Mouse (Mus musculus) limb, embryonic 15.5 days (tissue): ENCODE measurements around the gene Tbc1d10b. TPM values are rescaled to one million over a fixed set of nuclear protein-coding genes. Genes with fewer than 3 reads are reported as not detected.
A peak's percentile ranks its signal among the peaks of the same experiment; 100 is the strongest.

ENCODE experiments used
- ATAC-seq: fragments of 200-750 bp; cut with Nextera tagmentation; 2 replicates; pipeline ENCODE4 v1.8.0; 2017; ENCODE audit warnings: low read depth, moderate TSS enrichment; ENCODE audit not compliant: insufficient number of reproducible peaks, low FRiP score, low TSS enrichment
- H3K27ac ChIP-seq: fragments of 300-500 bp; sonication (generic); 2 replicates; pipeline ENCODE4 v1.5.1; 2015; ENCODE audit warnings: moderate library complexity, mild to moderate bottlenecking, inconsistent platforms
- H3K27me3 ChIP-seq: fragments of 300-500 bp; sonication (generic); 2 replicates; pipeline ENCODE4 v1.6.1; 2015; ENCODE audit warnings: inconsistent platforms
- H3K36me3 ChIP-seq: fragments of 300-500 bp; sonication (generic); 2 replicates; pipeline ENCODE4 v1.6.1; 2015; ENCODE audit warnings: inconsistent platforms
- H3K4me1 ChIP-seq: fragments of 300-500 bp; sonication (generic); 2 replicates; pipeline ENCODE4 v1.6.1; 2015; ENCODE audit warnings: inconsistent platforms
- H3K4me2 ChIP-seq: fragments of 300-500 bp; sonication (generic); 2 replicates; pipeline ENCODE4 v1.6.1; 2015; ENCODE audit warnings: mild to moderate bottlenecking, inconsistent platforms
- H3K4me3 ChIP-seq: fragments of 300-500 bp; sonication (generic); 2 replicates; pipeline ENCODE4 v1.5.1; 2015; ENCODE audit warnings: mild to moderate bottlenecking, inconsistent platforms
- H3K9ac ChIP-seq: fragments of 300-500 bp; sonication (generic); 2 replicates; pipeline ENCODE4 v1.6.1; 2015; ENCODE audit warnings: inconsistent platforms
- H3K9me3 ChIP-seq: fragments of 300-500 bp; sonication (generic); 2 replicates; pipeline ENCODE4 v1.6.1; 2016; ENCODE audit warnings: inconsistent platforms
- WGBS: fragments of 180-500 bp; shearing (Covaris S2); methylation state at CpG from one replicate; pipeline ENCODE4 v1.1.7; 2015; 5-methylcytosine and 5-hydroxymethylcytosine counted together
- polyA plus RNA-seq: library from polyadenylated mRNA; unstranded; fragments of >200 nt; fragmentation: Nextera tagmentation; extraction: Ambion mirVana; gene quantifications from 2 replicates; pipeline ENCODE4 v1.2.1, GENCODE M21; 2015

Tbc1d10b gene
- polyA plus RNA-seq, 1 experiment from 2014 or later = 25.5 TPM

DNA sequence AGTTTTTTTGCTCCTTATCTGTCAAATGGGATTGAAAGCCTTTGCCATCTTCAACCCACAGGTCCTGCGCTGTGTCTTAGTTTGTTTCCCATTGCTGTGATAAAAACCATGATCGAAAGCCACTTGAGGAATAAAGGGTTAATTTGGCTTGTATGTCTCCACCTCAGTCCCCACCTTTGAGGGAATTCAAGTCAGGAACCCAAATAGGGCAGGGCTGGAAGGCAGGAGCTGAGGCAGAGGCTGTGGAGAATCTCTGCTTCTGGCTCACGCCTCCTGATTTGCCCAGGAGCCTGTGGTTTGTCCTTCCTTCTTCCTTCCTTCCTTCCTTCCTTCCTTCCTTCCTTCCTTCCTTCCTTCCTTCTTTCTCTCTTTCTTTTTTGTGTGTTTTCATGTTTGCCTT, 14.8 kb upstream of the Tbc1d10b start:
- ATAC-seq = no peak

GRCm38 (mm10) chr7:127220440-127220839, 12.2 kb upstream of the Tbc1d10b start:
- no peak for ATAC-seq
- Histone ChIP-seq H3K36me3 (no peaks in the 10 kb centered on the region), H3K4me3 (no peak overlapping the region), H3K27ac (no peak overlapping the region), H3K27me3 (no peaks in the 10 kb centered on the region), H3K4me1 (peaks cover 2% of the 10 kb centered on the region), H3K4me2 (no peak overlapping the region), H3K9me3 (no peaks in the 10 kb centered on the region), H3K9ac (no peak overlapping the region)
- 69% methylated on average over 6 of the region's 6 CpGs for WGBS

More for the DNA sequence above, 14.8 kb upstream of the Tbc1d10b start:
- no peak overlapping the region for H3K27ac ChIP-seq
- H3K36me3 ChIP-seq = no peaks in the 10 kb centered on the region
- 93% methylated on average over 3 of the region's 3 CpGs for WGBS
- H3K27me3 ChIP-seq = no peaks in the 10 kb centered on the region
- H3K4me1 ChIP-seq = no peaks in the 10 kb centered on the region
- no peak overlapping the region for H3K4me3 ChIP-seq
- no peak overlapping the region for H3K9ac ChIP-seq
- H3K9me3 ChIP-seq = no peaks in the 10 kb centered on the region
- no peak overlapping the region for H3K4me2 ChIP-seq

DNA sequence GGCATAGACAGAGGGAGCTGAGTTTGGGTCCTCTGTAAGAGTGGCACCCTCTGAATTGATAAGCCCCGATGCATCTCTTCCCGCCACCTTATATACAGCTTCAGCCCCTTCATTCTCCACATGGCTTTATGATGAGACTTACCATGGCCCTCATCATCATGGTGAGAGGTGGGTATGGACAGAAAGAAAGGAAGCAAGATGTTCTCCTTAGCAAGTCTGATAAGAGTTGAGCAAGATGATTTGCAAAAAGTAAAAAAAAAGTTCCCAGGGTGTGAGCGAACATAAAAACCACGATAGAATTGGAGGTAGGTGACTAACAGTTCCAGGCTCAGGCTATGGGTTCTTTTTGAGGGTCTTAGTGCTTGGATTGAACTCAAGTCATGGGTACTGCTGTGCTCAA, 10.4 kb upstream of the Tbc1d10b start:
- peaks cover 19% of the 10 kb centered on the region for H3K4me1 ChIP-seq
- no peak overlapping the region for H3K4me2 ChIP-seq
- H3K27me3 ChIP-seq = no peaks in the 10 kb centered on the region
- H3K9me3 ChIP-seq = no peaks in the 10 kb centered on the region
- no peak overlapping the region for H3K27ac ChIP-seq
- no peaks in the 10 kb centered on the region for H3K36me3 ChIP-seq
- ATAC-seq = no peak
- no peak overlapping the region for H3K9ac ChIP-seq
- WGBS = 81% methylated on average over 4 of the region's 4 CpGs
- no peak overlapping the region for H3K4me3 ChIP-seq

DNA sequence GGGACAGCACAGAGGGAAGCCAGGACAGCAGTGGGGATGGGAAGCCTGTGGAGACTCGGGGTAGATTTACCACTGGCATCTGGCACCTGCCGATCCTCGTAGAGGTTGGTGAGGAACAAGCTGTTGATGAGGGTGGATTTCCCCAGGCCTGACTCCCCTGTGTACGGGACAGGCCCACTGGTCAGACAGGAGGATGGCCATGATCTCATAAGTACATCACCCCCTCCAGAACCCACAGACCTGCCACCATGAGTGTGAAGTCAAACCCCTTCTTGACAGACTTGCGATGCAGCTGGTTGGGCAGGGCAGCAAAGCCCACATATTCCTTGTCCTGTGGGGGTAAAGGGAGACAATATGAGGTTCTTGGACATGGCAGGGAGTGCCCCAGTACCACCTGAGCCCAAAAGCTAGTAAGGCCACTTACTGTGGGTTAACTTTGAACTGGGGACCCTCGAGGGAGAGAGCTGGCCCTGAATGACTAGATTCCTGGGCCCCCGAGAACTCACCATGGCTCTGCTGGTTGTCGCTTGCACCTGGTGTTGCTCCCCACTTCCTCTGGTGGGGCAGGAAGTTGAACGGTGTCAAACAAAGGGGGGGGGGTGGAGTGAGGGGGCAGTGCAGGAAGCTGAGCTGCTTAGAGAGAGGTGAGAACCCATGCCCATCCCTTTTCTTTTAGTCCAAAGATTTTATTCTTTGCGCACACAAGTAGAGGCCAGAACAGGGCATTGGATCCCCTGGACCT, 9.8 kb upstream of the Tbc1d10b start:
- Histone ChIP-seq H3K27me3 (no peaks in the 10 kb centered on the region), H3K9me3 (no peaks in the 10 kb centered on the region), H3K27ac (no peak overlapping the region), H3K4me2 (no peak overlapping the region), H3K4me3 (no peak overlapping the region), H3K4me1 (peaks cover 21% of the 10 kb centered on the region), H3K36me3 (no peaks in the 10 kb centered on the region), H3K9ac (no peak overlapping the region)
- WGBS = 63% methylated on average over 10 of the region's 10 CpGs
- ATAC-seq = no peak

DNA sequence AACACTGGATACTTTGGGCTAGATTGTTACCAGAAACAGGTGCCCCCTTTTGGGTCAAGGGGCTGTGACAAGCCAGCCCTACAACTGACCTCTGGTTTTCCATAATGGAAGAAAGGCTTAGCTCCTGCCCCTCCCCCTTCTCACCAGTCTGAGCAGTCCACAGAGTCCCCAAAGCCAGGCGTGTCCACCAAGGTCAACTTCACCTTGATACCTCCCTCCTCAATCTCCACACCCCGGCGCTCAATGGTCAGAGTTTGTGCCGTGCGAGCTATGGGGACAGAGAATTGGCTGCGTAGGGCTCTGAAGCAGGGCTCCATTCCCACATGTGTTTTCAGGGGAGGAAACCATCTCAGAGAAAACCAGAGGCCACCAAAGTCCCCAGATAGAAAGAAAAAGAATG, 9.2 kb upstream of the Tbc1d10b start:
- Histone ChIP-seq H3K9me3 (no peaks in the 10 kb centered on the region), H3K4me1 (peaks cover 21% of the 10 kb centered on the region), H3K9ac (no peak overlapping the region), H3K36me3 (no peaks in the 10 kb centered on the region), H3K27ac (no peak overlapping the region), H3K4me2 (no peak overlapping the region), H3K27me3 (no peaks in the 10 kb centered on the region), H3K4me3 (no peak overlapping the region)
- WGBS = 87% methylated on average over 6 of the region's 6 CpGs
- no peak for ATAC-seq

DNA sequence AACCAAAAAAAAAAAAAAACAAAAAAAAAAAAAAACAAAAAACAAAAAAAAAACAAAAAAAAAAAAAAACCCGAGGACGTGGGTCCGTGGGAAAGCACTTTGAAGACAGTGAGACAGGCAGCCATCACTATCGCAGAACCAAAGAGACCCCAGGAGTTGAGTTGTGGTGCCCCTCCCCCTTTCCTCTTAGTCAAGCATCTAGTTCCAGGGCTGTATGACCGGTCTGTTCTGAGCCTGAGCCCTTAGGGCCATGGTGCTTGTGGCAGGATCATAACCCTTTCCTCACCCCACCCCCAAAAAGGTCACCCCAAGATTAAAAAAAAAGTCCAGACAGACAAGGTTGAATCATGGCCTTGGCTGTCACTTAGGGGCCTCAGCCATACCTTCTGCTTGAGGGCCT, 8.0 kb upstream of the Tbc1d10b start:
- H3K4me1 ChIP-seq = peaks cover 21% of the 10 kb centered on the region
- no peak overlapping the region for H3K4me3 ChIP-seq
- H3K36me3 ChIP-seq = no peaks in the 10 kb centered on the region
- H3K9me3 ChIP-seq = no peaks in the 10 kb centered on the region
- H3K27ac ChIP-seq = no peak overlapping the region
- H3K9ac ChIP-seq = no peak overlapping the region
- ATAC-seq = 0 out of 2 replicates have a peak, but pooled peaks have one; percentile 15
- 88% methylated on average over 5 of the region's 5 CpGs for WGBS
- H3K4me2 ChIP-seq = no peak overlapping the region
- no peaks in the 10 kb centered on the region for H3K27me3 ChIP-seq

- H3K27me3 ChIP-seq = no peaks in the 10 kb centered on the region
- peaks cover 21% of the 10 kb centered on the region for H3K4me1 ChIP-seq
- H3K36me3 ChIP-seq = no peaks in the 10 kb centered on the region
- 20% methylated on average over 33 of the region's 33 CpGs for WGBS
- peak overlapping the region; percentile 76 for H3K4me2 ChIP-seq
- H3K9ac ChIP-seq = peak overlapping the region; percentile 40; the same call in 1 of the 2 replicates
- H3K27ac ChIP-seq = peak overlapping the region; percentile 58; the same call in 1 of the 2 replicates
- ATAC-seq = no peak
- peak overlapping the region; percentile 41 for H3K4me3 ChIP-seq
- H3K9me3 ChIP-seq = no peaks in the 10 kb centered on the region
Measured at GRCm38 (mm10) chr7:127214981-127215871, 7.0 kb upstream of the Tbc1d10b start.

DNA sequence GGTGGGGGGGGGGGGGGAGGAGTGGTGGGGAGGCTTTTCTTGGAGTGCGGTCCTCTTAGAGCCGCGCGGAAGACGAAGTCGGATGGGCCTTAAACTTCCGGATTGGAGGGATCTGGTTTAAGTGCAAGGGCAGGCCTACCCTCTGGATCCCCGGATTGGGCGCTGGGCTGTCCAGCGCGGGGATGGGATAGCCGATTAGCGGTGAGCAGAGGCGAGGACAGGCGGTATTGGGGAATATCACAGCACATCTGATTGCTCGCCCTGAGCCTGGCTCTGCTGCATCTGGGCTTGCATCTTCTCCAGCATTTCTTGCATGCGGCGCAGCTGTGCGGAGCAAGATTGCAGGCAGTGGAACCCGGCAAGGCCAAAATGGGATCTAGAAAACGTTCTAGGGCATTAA, 6.3 kb upstream of the Tbc1d10b start:
- no peak for ATAC-seq
- Histone ChIP-seq H3K4me3 (peak overlapping the region; percentile 41), H3K36me3 (no peaks in the 10 kb centered on the region), H3K4me1 (peaks cover 22% of the 10 kb centered on the region), H3K27me3 (no peaks in the 10 kb centered on the region), H3K4me2 (peak overlapping the region; percentile 76), H3K9ac (peak overlapping the region; percentile 11), H3K27ac (peak overlapping the region; percentile 58), H3K9me3 (no peaks in the 10 kb centered on the region)
- 28% methylated on average over 21 of the region's 21 CpGs for WGBS

- no peaks in the 10 kb centered on the region for H3K36me3 ChIP-seq
- ATAC-seq = no peak
- peak overlapping the region; percentile 76 for H3K4me2 ChIP-seq
- H3K4me1 ChIP-seq = peaks cover 26% of the 10 kb centered on the region
- H3K4me3 ChIP-seq = peak overlapping the region; percentile 41
- 48% methylated on average over 12 of the region's 12 CpGs for WGBS
- H3K9ac ChIP-seq = no peak overlapping the region
- H3K27ac ChIP-seq = peak overlapping the region; percentile 33; the same call in 1 of the 2 replicates
- no peaks in the 10 kb centered on the region for H3K27me3 ChIP-seq
- no peaks in the 10 kb centered on the region for H3K9me3 ChIP-seq
Measured at GRCm38 (mm10) chr7:127213930-127214329, 5.7 kb upstream of the Tbc1d10b start.

GRCm38 (mm10) chr7:127213485-127213884, 5.2 kb upstream of the Tbc1d10b start:
- Histone ChIP-seq H3K4me2 (no peak overlapping the region; the same call in 1 of the 2 replicates), H3K9me3 (no peaks in the 10 kb centered on the region), H3K27ac (0 out of 2 replicates have a peak overlapping the region, but pooled peaks have one; percentile 33), H3K9ac (no peak overlapping the region), H3K4me1 (peaks cover 26% of the 10 kb centered on the region), H3K36me3 (no peaks in the 10 kb centered on the region), H3K27me3 (no peaks in the 10 kb centered on the region), H3K4me3 (peak overlapping the region; percentile 41)
- WGBS = 42% methylated on average over 7 of the region's 7 CpGs
- ATAC-seq = no peak

DNA sequence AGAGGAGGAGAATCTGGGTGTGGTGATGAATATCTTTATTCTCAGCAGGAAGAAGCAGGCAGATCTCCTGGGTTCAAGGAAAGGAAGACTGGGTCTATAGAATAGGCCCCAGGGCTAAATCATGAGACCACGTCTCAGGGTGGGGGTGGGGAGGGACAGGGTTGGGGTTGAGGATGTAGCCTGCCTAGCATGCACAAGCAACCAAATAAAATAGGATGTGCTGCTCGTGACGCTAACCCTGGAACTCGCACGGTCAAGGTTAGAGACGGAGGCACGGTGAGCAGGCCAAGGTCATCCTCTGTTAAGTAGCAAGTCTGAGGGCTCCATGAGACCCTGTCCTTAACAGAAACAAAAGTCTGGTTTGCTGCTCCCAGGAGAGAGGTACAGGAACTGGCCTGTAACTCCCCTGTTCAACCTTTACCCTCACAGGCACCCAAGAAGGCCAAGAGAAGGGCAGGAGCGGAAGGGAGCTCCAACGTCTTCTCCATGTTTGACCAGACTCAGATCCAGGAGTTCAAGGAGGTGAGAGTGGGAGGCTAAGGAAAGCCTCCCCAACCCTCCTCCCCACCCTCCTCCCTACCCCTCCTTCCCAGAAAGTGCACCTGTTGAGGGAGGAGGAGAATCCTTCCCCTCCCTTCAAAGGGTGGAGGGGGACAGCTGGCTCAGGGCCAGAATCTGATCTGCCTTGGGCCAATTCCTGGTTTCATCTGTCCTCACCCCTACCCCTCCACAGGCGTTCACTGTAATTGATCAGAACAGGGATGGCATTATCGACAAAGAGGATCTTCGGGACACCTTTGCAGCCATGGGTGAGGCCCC, 4.4 kb upstream of the Tbc1d10b start:
- Histone ChIP-seq H3K4me2 (no peak overlapping the region), H3K4me3 (peak overlapping the region; percentile 7), H3K9me3 (no peaks in the 10 kb centered on the region), H3K4me1 (peaks cover 26% of the 10 kb centered on the region), H3K27ac (no peak overlapping the region), H3K27me3 (no peaks in the 10 kb centered on the region), H3K36me3 (no peaks in the 10 kb centered on the region), H3K9ac (no peak overlapping the region)
- 82% methylated on average over 12 of the region's 12 CpGs for WGBS
- no peak for ATAC-seq
